In the genomic region with DNA sequence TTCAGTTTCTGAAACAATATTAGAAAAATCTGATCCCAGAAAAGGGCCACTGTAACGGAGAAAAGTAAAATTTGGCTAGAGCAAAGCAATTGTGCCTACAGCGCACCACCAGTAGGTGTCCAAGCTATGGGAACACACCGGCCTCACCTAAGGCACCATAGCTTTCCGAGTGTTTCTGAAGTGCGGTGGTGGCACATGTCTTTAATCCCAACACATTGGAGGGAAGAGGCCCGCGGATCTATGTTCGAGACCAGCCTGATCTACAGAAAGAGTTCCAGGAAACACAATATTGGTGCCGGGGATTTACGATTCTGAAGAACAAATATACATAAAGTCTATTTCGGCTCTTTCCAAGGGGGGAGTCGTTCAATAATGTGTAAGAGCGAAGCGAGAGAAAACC, we compare ENCODE assay signal across 8 mouse cellular contexts. TPM values are rescaled to one million over a fixed set of nuclear protein-coding genes. Genes with fewer than 3 reads are reported as not detected.
DNase-seq lines count a peak whose midpoint lies in the region; ATAC-seq lines count a peak whose summit lies in the region.

No protein-coding gene starts in this region.

- H3K4me3 ChIP-seq in forebrain, embryonic 16.5 days (replicated peaks; ENCODE audit: low read length): peak overlapping the region; percentile 70
- peak overlapping the region; percentile 89 for H3K4me3 ChIP-seq in hindbrain, embryonic 16.5 days (ENCODE audit: low read length)

- intact Hi-C loops in left cerebral cortex, postnatal 4 days (cut with DNase I): loop anchor here (10.0 kb wide), 1 partner anchor 237 kb away; no protein-coding TSS in a partner anchor

- peak overlapping the region; percentile 76 for H3K4me2 ChIP-seq in forebrain, embryonic 16.5 days (ENCODE audit: low read length)
- H3K4me2 ChIP-seq in hindbrain, embryonic 16.5 days (ENCODE audit: low read length): peak overlapping the region; percentile 84

- peak overlapping the region; percentile 56 for H3K27ac ChIP-seq in forebrain, embryonic 16.5 days (ENCODE audit: low read length)
- H3K27ac ChIP-seq in hindbrain, embryonic 16.5 days (ENCODE audit: low read depth, low read length): peak overlapping the region; percentile 90

- no peaks in the 10 kb centered on the region for H3K27me3 ChIP-seq in forebrain, embryonic 16.5 days (replicated peaks; ENCODE audit: control insufficient read depth, insufficient read depth, low read length)
- no peaks in the 10 kb centered on the region for H3K27me3 ChIP-seq in hindbrain, embryonic 16.5 days (replicated peaks; ENCODE audit: control insufficient read depth, insufficient read depth, low read length)

- peaks cover 13% of the 10 kb centered on the region for H3K4me1 ChIP-seq in forebrain, embryonic 16.5 days (replicated peaks; ENCODE audit: control insufficient read depth, insufficient read depth, low read length)
- H3K4me1 ChIP-seq in hindbrain, embryonic 16.5 days (ENCODE audit: control insufficient read depth, insufficient read depth, low read depth, low read length): peaks cover 13% of the 10 kb centered on the region

- no peaks in the 10 kb centered on the region for H3K9me3 ChIP-seq in forebrain, embryonic 16.5 days (ENCODE audit: control insufficient read depth, low read length)
- no peaks in the 10 kb centered on the region for H3K9me3 ChIP-seq in hindbrain, embryonic 16.5 days (ENCODE audit: control insufficient read depth, low read length)

- 1% methylated on average over 14 of the region's 14 CpGs for WGBS in forebrain, embryonic 16.5 days
- 1% methylated on average over 14 of the region's 14 CpGs for WGBS in hindbrain, embryonic 16.5 days

- ATAC-seq in forebrain, embryonic 16.5 days: 0 out of 2 replicates have a peak, but pooled peaks have one; percentile 21
- ATAC-seq in hindbrain, embryonic 16.5 days: peak; percentile 22; the same call in 1 of the 2 replicates

- peak; percentile 35 for DNase-seq in layer of hippocampus, adult 11-12 months (ENCODE audit: low spot score)
- DNase-seq in layer of hippocampus, adult 9-10 months (ENCODE audit: low spot score): no peak
- DNase-seq in cerebellum, adult 18-20 months: peak; percentile 41 to 50
- DNase-seq in left cerebral cortex, postnatal 4 days: peak; percentile 40
- peak; percentile 67 for DNase-seq in mesoderm, embryonic 11.5 days (ENCODE audit: low read depth, low spot score)
- peak; percentile 36 for DNase-seq in skeletal muscle tissue, adult 2 months (ENCODE audit: low read depth, low spot score)

- H3K36me3 ChIP-seq in forebrain, embryonic 16.5 days (ENCODE audit: control insufficient read depth, insufficient read depth): peaks cover 16% of the 10 kb centered on the region
- peaks cover 18% of the 10 kb centered on the region for H3K36me3 ChIP-seq in hindbrain, embryonic 16.5 days (ENCODE audit: control insufficient read depth, insufficient read depth, low read length)

- H3K9ac ChIP-seq in forebrain, embryonic 16.5 days (replicated peaks; ENCODE audit: low read depth, low read length): peak overlapping the region; percentile 53
- H3K9ac ChIP-seq in hindbrain, embryonic 16.5 days (ENCODE audit: low read depth, low read length): peak overlapping the region; percentile 65

RNA-seq across cellular contexts. Expression of gene C87436, which starts 0.5 kb away (rescaled TPM):
- polyA plus RNA-seq in forebrain, embryonic 16.5 days (2015; fragmentation: Nextera tagmentation; extraction: Ambion mirVana): 34.2 and 36.0 TPM in 2 replicates
- polyA plus RNA-seq in hindbrain, embryonic 16.5 days (2015; fragmentation: Nextera tagmentation; extraction: Ambion mirVana): 21.4 and 22.9 TPM in 2 replicates
- 10 to 100 TPM; 16.2 to 17.6 TPM for total RNA-seq in left cerebral cortex, postnatal 4 days (2021)

RNA-seq across cellular contexts. Expression of gene Gm44790, which starts 11.3 kb away (rescaled TPM):
- polyA plus RNA-seq in forebrain, embryonic 16.5 days (2015; fragmentation: Nextera tagmentation; extraction: Ambion mirVana): not detected in 2 replicates
- not detected in 2 replicates for polyA plus RNA-seq in hindbrain, embryonic 16.5 days (2015; fragmentation: Nextera tagmentation; extraction: Ambion mirVana)
- not detected for total RNA-seq in left cerebral cortex, postnatal 4 days (2021)

RNA-seq across cellular contexts. Expression of gene Tia1, which starts 33.7 kb away (rescaled TPM):
- polyA plus RNA-seq in forebrain, embryonic 16.5 days (2015; fragmentation: Nextera tagmentation; extraction: Ambion mirVana): 370 and 414 TPM in 2 replicates
- 232 and 270 TPM in 2 replicates for polyA plus RNA-seq in hindbrain, embryonic 16.5 days (2015; fragmentation: Nextera tagmentation; extraction: Ambion mirVana)
- total RNA-seq in left cerebral cortex, postnatal 4 days (2021): 100 to 1,000 TPM; 192 TPM

RNA-seq across cellular contexts. Expression of gene Pcyox1, which starts 40.8 kb away (rescaled TPM):
- 104 and 119 TPM in 2 replicates for polyA plus RNA-seq in forebrain, embryonic 16.5 days (2015; fragmentation: Nextera tagmentation; extraction: Ambion mirVana)
- polyA plus RNA-seq in hindbrain, embryonic 16.5 days (2015; fragmentation: Nextera tagmentation; extraction: Ambion mirVana): 88.4 and 92.7 TPM in 2 replicates
- 100 to 1,000 TPM; 105 to 113 TPM for total RNA-seq in left cerebral cortex, postnatal 4 days (2021)
